Mouse (Mus musculus) forebrain, embryonic 13.5 days (tissue): ENCODE results near the gene Zdhhc6. TPM values are rescaled to one million over a fixed set of nuclear protein-coding genes. Genes with fewer than 3 reads are reported as not detected.

Source experiments
- ATAC-seq: fragments of 200-750 bp; cut with Nextera tagmentation; 2 replicates; pipeline ENCODE4 v1.8.0; 2017
- H3K27ac ChIP-seq: fragments of 300-500 bp; sonication (generic); 2 replicates; pipeline ENCODE4 v1.5.1; 2015; ENCODE audit warnings: inconsistent platforms, mild to moderate bottlenecking, moderate library complexity
- H3K27me3 ChIP-seq: fragments of 300-500 bp; sonication (generic); 2 replicates; pipeline ENCODE4 v1.6.1; 2015; ENCODE audit warnings: mild to moderate bottlenecking, inconsistent platforms
- H3K36me3 ChIP-seq: fragments of 300-500 bp; sonication (generic); 2 replicates; pipeline ENCODE4 v1.6.1; 2015; ENCODE audit warnings: mild to moderate bottlenecking, inconsistent platforms; ENCODE audit not compliant: poor library complexity, severe bottlenecking
- H3K4me1 ChIP-seq: fragments of 300-500 bp; sonication (generic); 2 replicates; pipeline ENCODE4 v1.6.1; 2015; ENCODE audit warnings: inconsistent platforms
- H3K4me2 ChIP-seq: fragments of 300-500 bp; sonication (generic); 2 replicates; pipeline ENCODE4 v1.6.1; 2015; ENCODE audit warnings: inconsistent platforms, mild to moderate bottlenecking, moderate library complexity
- H3K4me3 ChIP-seq: fragments of 300-500 bp; sonication (generic); 2 replicates; pipeline ENCODE4 v1.5.1; 2015; ENCODE audit warnings: mild to moderate bottlenecking, inconsistent platforms
- H3K9ac ChIP-seq: fragments of 300-500 bp; sonication (generic); 2 replicates; pipeline ENCODE4 v1.6.1; 2015; ENCODE audit warnings: mild to moderate bottlenecking, inconsistent platforms
- H3K9me3 ChIP-seq: fragments of 300-500 bp; sonication (generic); replicated peaks from 2 replicates; pipeline ENCODE4 v1.6.1; 2016; ENCODE audit warnings: inconsistent platforms
- WGBS: fragments of 180-500 bp; shearing (Covaris S2); methylation state at CpG from one replicate; pipeline ENCODE4 v1.1.7; 2015; 5-methylcytosine and 5-hydroxymethylcytosine counted together
- polyA plus RNA-seq: library from polyadenylated mRNA; unstranded; fragments of >200 nt; fragmentation: Nextera tagmentation; extraction: Ambion mirVana; gene quantifications from 2 replicates; pipeline ENCODE4 v1.2.1, GENCODE M21; 2015

Zdhhc6 gene
- polyA plus RNA-seq, 1 experiment from 2014 or later: 74.9 TPM

DNA sequence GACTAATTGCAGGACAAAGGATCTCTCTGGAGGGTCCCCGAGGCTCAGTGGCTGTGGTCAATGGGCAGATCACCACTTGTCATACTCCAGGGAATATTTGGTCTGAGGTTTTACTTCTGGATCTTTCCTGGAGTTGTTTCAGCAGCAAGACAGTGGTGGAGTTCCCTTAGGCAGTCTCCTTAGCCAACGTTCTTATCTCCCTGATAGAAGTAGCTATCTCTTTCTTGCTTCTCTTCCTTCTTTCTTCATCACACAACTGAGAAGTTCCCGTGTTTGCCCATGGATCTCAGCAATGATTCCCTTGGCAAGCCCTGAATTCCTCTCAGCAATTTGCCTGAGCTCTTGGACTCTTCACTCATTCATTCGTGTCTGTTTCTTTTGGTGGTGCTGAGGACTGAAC is 39.7 kb downstream of the Zdhhc6 start:
- H3K27me3 ChIP-seq: no peaks in the 10 kb centered on the region
- no peak overlapping the region for H3K4me2 ChIP-seq
- no peaks in the 10 kb centered on the region for H3K9me3 ChIP-seq
- H3K4me3 ChIP-seq: no peak overlapping the region
- H3K27ac ChIP-seq: no peak overlapping the region
- H3K36me3 ChIP-seq: no peaks in the 10 kb centered on the region
- 85% methylated on average over 4 of the region's 4 CpGs for WGBS
- ATAC-seq: no peak
- peaks cover 5% of the 10 kb centered on the region for H3K4me1 ChIP-seq
- H3K9ac ChIP-seq: no peak overlapping the region

DNA sequence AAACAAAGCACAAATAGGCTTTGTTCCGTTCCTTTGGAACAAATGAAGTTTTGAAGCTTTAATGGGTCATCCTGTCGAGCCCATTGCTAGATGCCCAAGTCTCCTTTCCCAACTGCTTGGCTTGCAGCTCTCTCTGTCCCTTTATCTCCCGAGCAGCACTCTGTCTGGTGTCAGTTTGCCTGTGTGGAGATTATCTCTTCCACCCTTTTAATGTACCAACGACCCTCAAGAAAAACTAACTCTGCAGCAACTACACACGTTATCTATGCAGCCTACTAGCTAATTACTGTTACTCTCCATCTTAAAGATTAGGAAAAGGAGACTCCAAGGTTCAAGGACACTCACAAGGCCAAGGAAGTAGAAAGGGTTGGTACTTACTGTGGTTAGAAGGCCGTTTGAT is 42.5 kb downstream of the Zdhhc6 start:
- no peaks in the 10 kb centered on the region for H3K36me3 ChIP-seq
- peaks cover 7% of the 10 kb centered on the region for H3K4me1 ChIP-seq
- no peak overlapping the region for H3K27ac ChIP-seq
- no peaks in the 10 kb centered on the region for H3K9me3 ChIP-seq
- H3K4me2 ChIP-seq: no peak overlapping the region
- no peak overlapping the region for H3K9ac ChIP-seq
- H3K27me3 ChIP-seq: no peaks in the 10 kb centered on the region
- WGBS: 83% methylated on average over 6 of the region's 6 CpGs
- ATAC-seq: no peak
- H3K4me3 ChIP-seq: no peak overlapping the region

DNA sequence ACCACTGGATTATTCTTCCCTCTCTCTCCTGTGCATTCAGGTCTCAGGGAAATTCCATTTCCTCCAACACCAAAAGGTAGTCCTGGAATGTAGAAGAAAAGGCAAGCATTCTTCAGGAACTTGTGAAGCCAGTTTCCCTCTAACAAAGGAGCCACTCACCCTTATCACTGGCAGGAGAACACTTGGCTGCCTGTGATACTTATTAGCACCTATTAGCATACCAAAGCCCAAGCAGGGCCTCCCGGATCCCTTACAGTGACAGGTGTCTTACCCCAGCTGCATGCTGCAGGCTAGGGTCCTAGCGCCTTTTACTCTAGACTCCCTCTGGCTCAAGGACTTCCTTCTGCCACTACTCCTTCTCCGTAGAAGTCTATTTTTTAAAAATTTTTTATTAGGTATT is 44.4 kb downstream of the Zdhhc6 start:
- Histone ChIP-seq H3K36me3 (no peaks in the 10 kb centered on the region), H3K4me3 (no peak overlapping the region), H3K9ac (no peak overlapping the region), H3K9me3 (no peaks in the 10 kb centered on the region), H3K27ac (no peak overlapping the region), H3K27me3 (no peaks in the 10 kb centered on the region), H3K4me2 (no peak overlapping the region), H3K4me1 (peaks cover 7% of the 10 kb centered on the region)
- peak; percentile 45; the same call in 1 of the 2 replicates for ATAC-seq
- WGBS: 24% methylated on average over 3 of the region's 3 CpGs

DNA sequence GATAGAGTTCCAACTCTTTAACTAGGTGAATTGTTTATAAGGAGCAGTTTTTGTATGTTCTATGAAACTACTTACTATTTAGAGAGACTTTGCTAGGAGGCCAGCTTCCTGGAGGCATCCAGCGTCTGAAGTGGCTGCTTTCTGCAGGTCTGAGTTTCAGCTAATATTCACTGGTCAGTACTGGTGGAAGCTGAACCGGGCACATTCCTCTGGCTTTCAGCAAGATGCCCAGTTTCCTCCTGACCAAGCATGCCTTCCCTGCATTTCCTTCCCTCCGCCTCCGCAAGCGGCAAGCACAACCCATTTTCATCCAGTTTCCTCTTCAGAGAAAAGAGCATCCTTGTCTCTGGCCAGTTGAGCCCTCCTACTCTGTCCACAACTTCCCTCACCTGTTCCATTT is 46.8 kb downstream of the Zdhhc6 start:
- Histone ChIP-seq H3K27me3 (no peaks in the 10 kb centered on the region), H3K27ac (no peak overlapping the region), H3K4me1 (peaks cover 7% of the 10 kb centered on the region), H3K9ac (no peak overlapping the region), H3K9me3 (no peaks in the 10 kb centered on the region), H3K4me2 (no peak overlapping the region), H3K4me3 (no peak overlapping the region), H3K36me3 (no peaks in the 10 kb centered on the region)
- ATAC-seq: no peak
- 79% methylated on average over 5 of the region's 5 CpGs for WGBS

DNA sequence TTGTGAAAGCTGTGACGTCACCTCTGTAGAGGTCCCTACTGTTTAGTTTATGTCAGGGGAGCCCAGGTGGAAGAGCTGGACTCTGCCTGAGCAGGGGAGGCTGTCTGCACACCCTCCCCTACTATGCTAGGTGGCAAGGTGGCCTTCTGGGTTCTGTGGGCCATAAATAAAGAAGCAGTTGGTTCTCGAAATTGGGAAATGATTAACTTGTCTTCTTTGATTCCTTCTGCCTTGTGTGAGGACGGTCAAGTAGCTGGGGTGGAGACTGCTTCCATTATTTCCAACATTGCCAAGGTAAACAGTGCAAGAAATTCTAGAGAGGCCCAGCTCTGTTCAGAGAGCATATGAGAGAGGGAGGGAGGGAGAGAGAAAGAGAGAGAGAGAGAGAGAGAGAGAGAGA is 47.7 kb downstream of the Zdhhc6 start:
- Histone ChIP-seq H3K27ac (no peak overlapping the region), H3K4me1 (peaks cover 7% of the 10 kb centered on the region), H3K9me3 (no peaks in the 10 kb centered on the region), H3K9ac (no peak overlapping the region), H3K4me2 (no peak overlapping the region), H3K4me3 (no peak overlapping the region), H3K27me3 (no peaks in the 10 kb centered on the region), H3K36me3 (no peaks in the 10 kb centered on the region)
- ATAC-seq: no peak
- WGBS: 88% methylated on average over 3 of the region's 3 CpGs

DNA sequence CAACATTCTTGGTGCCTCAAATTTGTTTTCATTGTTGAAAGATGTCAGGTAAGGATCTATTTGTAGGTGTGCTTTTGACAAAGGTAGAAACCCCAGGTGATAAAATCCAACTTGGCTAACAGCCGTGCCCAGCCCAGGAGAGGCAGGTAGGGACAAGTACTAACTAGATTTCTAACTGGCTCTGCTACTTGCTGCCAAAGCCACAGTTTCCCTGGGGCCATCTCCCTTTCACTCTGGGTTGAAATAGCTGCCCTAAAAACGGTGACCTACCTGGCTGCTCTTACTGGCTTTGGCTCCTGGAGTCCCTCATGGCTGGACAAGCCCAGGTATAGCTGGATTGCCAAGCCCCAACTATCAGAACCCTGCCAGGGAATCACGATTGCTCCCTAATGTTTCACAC is 49.0 kb downstream of the Zdhhc6 start:
- ATAC-seq: no peak
- Histone ChIP-seq H3K4me1 (peaks cover 7% of the 10 kb centered on the region), H3K27me3 (no peaks in the 10 kb centered on the region), H3K9ac (no peak overlapping the region), H3K4me2 (no peak overlapping the region), H3K9me3 (no peaks in the 10 kb centered on the region), H3K27ac (no peak overlapping the region), H3K4me3 (no peak overlapping the region), H3K36me3 (no peaks in the 10 kb centered on the region)
- 83% methylated on average over 3 of the region's 3 CpGs for WGBS

DNA sequence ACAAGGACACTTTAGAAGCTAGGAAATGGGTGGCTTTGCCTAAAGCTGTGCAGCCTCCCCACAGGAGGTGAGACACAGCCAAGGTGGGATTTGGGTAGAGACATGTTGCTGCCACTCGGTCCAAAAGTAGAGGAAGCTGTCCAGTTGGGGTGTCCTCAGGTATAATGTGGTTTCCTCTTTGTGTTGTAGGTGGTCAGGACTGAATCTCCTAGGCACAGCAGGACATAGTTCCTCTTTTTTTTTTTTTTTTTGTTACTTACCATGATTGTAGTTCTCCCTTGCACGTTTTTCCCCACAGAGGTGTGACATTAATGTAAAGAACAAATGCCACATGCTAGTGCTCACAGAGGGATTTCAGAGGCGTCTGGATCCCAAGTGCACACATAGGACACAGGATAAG is 50.6 kb downstream of the Zdhhc6 start:
- H3K4me1 ChIP-seq: no peaks in the 10 kb centered on the region
- H3K4me3 ChIP-seq: no peak overlapping the region
- no peaks in the 10 kb centered on the region for H3K9me3 ChIP-seq
- no peaks in the 10 kb centered on the region for H3K27me3 ChIP-seq
- H3K27ac ChIP-seq: no peak overlapping the region
- H3K4me2 ChIP-seq: no peak overlapping the region
- ATAC-seq: no peak
- 71% methylated on average over 3 of the region's 3 CpGs for WGBS
- H3K9ac ChIP-seq: no peak overlapping the region
- no peaks in the 10 kb centered on the region for H3K36me3 ChIP-seq

DNA sequence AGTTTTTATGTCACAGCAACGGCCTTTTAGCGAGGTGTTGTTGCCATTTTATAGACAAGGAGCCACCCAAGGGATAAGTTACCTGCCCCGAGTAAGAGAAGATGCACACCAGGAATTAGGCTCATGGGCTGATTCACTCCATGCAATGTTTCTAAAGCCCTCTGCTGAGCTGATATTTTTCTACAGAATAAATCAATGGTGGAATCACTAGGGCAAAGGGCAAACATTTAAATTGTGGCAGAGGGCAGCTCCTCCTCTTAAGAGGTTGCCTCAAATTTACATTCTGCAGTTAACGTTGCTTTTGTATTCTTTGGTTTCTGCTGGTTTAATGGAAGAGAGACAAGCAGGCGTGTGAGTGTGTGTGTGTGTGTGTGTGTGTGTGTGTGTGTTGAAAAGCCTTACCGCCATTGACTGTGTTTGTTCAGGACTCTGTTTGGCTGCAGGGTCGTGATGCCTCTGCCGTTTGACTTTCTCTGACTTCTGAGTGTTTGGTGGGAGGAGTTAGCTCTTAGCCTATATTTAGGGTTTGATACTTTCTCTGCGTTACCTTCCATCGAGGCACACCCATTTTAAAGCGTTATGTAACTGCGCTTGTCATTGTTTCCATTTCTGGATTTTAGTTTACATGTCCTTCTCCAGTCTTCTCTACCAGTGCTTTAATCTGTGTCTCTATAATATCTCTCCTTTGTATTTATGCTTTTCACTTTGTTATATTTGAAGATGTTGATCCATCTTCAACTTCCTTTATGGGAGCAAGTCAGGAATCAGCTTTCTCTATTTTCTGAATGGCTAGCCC is 55.2 kb downstream of the Zdhhc6 start:
- H3K4me2 ChIP-seq: no peak overlapping the region
- no peaks in the 10 kb centered on the region for H3K36me3 ChIP-seq
- H3K4me3 ChIP-seq: no peak overlapping the region
- no peak overlapping the region for H3K9ac ChIP-seq
- no peak for ATAC-seq
- no peaks in the 10 kb centered on the region for H3K4me1 ChIP-seq
- H3K9me3 ChIP-seq: no peaks in the 10 kb centered on the region
- no peaks in the 10 kb centered on the region for H3K27me3 ChIP-seq
- H3K27ac ChIP-seq: no peak overlapping the region
- 83% methylated on average over 12 of the region's 12 CpGs for WGBS

DNA sequence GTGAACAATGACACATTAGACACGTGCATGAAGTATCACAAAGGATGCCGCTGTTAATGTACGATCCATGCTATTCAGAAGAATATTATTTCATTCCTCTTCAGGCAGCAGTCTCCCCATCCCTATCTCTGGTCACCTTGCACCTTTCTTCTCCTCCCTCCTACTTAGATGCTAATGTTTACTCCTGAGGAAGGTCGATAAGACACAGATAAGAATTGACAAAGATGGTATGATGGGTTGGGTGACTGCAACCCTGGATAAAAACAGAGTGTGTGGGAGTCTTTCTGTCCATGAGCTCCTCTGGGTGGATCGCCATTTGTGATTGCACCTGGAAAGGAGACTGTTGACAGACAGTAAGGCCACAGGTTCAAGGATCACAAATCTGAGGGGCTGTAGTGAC is 57.3 kb downstream of the Zdhhc6 start:
- H3K4me3 ChIP-seq: no peak overlapping the region
- no peak overlapping the region for H3K4me2 ChIP-seq
- no peaks in the 10 kb centered on the region for H3K36me3 ChIP-seq
- no peaks in the 10 kb centered on the region for H3K9me3 ChIP-seq
- H3K9ac ChIP-seq: no peak overlapping the region
- H3K27ac ChIP-seq: no peak overlapping the region
- 94% methylated on average over 5 of the region's 5 CpGs for WGBS
- ATAC-seq: no peak
- H3K27me3 ChIP-seq: no peaks in the 10 kb centered on the region
- peaks cover 12% of the 10 kb centered on the region for H3K4me1 ChIP-seq

DNA sequence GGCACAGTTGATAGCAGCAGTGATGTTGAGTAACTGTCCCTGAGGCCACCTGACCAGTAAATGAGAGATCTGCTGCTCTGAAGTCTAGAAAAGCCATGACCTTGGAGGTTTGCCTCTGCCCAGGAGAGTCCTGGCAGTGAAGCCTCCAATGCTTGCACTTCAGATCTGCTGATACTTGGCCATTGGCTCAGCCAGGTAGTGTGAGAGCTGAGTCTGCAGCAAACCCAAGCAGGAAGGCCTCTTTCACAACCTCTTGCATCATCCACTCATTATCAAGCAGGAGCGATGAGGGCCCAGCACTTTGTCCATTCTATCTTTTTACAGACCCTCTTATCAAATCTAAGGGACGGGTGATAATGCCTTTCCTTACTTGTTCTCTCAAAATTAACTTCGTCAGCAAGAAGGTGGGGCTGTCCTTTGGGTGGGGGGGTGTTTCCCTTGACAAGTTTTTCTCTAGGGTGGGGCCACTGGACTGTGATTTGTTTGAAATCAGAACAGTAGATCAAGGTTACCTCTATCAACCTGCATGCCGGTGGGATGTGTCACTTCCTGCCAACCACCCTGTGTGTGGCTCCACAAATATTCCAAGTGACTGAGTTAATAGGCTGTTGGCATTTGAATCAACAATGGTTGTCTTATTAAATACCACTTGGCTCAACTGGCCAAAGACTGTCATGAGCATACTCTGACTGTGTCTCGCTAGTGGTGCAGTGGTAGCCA is 58.0 kb downstream of the Zdhhc6 start:
- peaks cover 18% of the 10 kb centered on the region for H3K4me1 ChIP-seq
- ATAC-seq: no peak
- WGBS: 94% methylated on average over 5 of the region's 5 CpGs

DNA sequence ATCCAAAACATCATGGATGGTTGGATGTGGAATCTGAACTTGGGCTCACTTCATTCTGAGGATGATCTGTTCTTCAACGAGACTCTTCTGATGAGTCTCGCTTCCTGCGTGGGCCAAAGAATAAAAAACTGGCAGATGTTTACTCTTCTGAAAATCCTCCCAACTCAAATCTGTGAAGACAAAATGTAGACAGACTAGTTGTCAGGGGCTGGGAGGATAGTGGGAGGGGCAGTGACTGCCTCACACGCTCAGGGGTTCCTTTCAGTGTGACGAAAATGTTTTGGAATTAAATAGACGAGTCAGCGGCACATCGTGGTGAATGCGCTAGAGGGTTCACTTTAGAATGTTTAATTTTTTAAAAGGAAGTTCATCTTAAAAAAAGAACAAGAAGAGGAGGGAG is 59.7 kb downstream of the Zdhhc6 start:
- H3K27ac ChIP-seq: no peak overlapping the region
- no peak for ATAC-seq
- no peak overlapping the region for H3K4me3 ChIP-seq
- H3K4me2 ChIP-seq: no peak overlapping the region
- WGBS: 76% methylated on average over 9 of the region's 9 CpGs
- H3K27me3 ChIP-seq: no peaks in the 10 kb centered on the region
- no peaks in the 10 kb centered on the region for H3K36me3 ChIP-seq
- no peaks in the 10 kb centered on the region for H3K9me3 ChIP-seq
- H3K9ac ChIP-seq: no peak overlapping the region
- peaks cover 18% of the 10 kb centered on the region for H3K4me1 ChIP-seq

More for the DNA sequence above, 58.0 kb downstream of the Zdhhc6 start:
- Histone ChIP-seq H3K4me3 (no peak overlapping the region), H3K27me3 (no peaks in the 10 kb centered on the region), H3K36me3 (no peaks in the 10 kb centered on the region), H3K4me2 (no peak overlapping the region), H3K9me3 (no peaks in the 10 kb centered on the region), H3K9ac (no peak overlapping the region), H3K27ac (no peak overlapping the region)

DNA sequence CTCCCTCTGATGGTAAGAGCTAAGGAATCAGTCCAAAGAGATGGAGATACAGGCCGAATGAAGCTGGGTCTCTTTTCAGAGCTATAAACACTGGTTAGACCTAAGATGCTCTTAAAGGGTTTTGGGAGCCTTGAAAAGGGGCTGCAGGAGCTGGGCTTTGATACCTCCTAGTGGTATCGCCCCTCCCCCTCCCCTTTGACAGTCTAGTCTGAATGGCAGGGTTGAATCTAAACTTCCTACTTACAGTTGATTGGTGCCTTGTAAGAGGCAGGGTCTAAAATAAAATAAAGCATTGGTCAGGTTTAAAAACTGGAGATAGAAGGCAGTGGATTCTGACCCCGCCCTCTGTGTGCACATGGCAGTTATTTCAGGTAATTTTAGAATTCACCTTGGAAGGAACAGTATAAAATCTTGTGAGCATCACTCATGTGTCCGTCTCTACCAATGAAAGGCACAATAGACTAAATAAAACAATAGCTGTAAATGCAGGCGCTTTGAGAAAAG is 61.3 kb downstream of the Zdhhc6 start:
- 6% methylated on average over 5 of the region's 5 CpGs for WGBS
- Histone ChIP-seq H3K27ac (peak overlapping the region; percentile 14; the same call in 1 of the 2 replicates), H3K36me3 (no peaks in the 10 kb centered on the region), H3K27me3 (no peaks in the 10 kb centered on the region), H3K9me3 (no peaks in the 10 kb centered on the region), H3K4me1 (peaks cover 18% of the 10 kb centered on the region), H3K9ac (peak overlapping the region; percentile 78), H3K4me3 (peak overlapping the region; percentile 59), H3K4me2 (peak overlapping the region; percentile 95)
- ATAC-seq: peak; percentile 81
